Mouse (Mus musculus): ENCODE results near the gene Lamtor4.

GRCm38 (mm10) chr5:138260051-138260450 lies 4.8 kb downstream of the Lamtor4 start:
- TF ChIP-seq GATA1 (IDR thresholded peaks at IDR 0.05; ENCODE audit: low read length): no peak
- no peak for TF ChIP-seq TAL1 (IDR thresholded peaks at IDR 0.05; ENCODE audit: low read length)
